Mouse (Mus musculus) frontal cortex, postnatal 36 days (tissue): ENCODE measurements at regions not wholly inside any gene's neighbourhood (a gene's known extent, or its start where the extent isn't known, plus 50 kb on each side); places are given as distances from the start of the nearest gene placed in this dataset.
"Not testable (repeated sequence)": the region's sequence is repeated elsewhere in the genome, so short reads cannot be mapped to it uniquely, and the experiment has no call there.

ENCODE experiments used
- DNase-seq, 2 experiments: peaks; one replicate each; pipeline ENCODE4 v3.0.0; 2022; ENCODE audit warnings: low spot score in 2 of 2

DNA sequence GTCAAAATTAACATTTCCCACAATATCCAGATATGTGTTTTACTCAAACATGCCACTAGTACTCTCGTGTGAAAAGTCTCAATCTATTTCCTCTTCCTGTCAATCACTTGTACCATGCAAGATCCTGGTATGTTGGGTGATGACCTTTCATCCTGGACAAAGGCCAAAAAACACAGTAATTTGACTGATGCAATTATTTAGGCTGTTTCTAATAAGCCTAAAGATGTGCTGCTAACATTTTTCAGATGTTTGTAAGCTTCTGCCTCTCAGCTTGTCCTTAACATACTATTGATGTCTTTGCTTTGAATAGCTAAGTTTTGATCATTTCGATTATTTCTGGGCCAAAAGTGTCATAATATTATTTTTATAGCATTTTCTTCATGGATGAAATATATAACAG lies 418.4 kb upstream of the Arrdc4 start:
- DNase-seq, result no peak

GRCm38 (mm10) chr7:69161916-69162315 lies 412.9 kb upstream of the Arrdc4 start:
- DNase-seq, result no peak

DNA sequence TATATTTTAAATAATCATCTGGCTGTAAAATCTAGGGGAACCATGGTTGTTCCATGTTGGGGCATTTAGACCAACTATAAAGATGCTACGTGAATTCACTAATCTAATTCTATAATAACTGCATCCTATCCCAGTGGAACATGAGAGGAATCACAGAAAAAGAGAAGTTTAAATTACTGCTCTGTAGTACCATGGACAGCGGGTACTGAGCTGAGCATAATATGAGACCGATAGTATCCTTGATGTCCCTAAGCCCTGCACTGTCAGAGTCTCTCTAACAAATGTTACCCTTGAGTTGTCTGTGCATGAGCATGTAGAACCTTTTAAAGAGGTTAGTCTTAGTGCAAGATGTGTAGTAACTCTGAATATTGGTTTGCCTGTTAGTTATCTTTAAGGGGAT lies 393.3 kb upstream of the Arrdc4 start:
- DNase-seq, result no peak

DNA sequence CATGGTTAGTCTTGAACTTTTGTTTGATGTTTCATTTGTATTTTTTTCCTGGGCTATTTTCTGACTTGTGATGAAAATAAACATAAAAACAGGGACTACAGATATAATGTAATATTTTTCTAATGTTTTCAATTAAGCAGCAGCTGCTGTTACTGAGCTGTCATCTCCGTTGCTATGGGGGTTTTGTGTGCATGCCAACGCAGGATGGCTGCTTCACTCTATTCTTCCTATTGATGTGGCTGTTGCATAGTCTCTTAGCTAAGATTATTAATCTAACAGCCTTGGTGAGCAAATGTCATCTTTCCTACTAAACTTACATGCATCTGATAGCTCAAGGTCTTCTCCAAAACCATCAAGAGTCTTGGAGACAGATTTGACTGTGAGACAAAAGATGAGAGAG lies 384.4 kb upstream of the Arrdc4 start:
- DNase-seq, result no peak

- DNase-seq, result not testable (repeated sequence)
Measured at GRCm38 (mm10) chr7:69101770-69102169, 352.7 kb upstream of the Arrdc4 start.

- DNase-seq, result no peak
Measured at GRCm38 (mm10) chr7:69097587-69098095, 348.6 kb upstream of the Arrdc4 start.

DNA sequence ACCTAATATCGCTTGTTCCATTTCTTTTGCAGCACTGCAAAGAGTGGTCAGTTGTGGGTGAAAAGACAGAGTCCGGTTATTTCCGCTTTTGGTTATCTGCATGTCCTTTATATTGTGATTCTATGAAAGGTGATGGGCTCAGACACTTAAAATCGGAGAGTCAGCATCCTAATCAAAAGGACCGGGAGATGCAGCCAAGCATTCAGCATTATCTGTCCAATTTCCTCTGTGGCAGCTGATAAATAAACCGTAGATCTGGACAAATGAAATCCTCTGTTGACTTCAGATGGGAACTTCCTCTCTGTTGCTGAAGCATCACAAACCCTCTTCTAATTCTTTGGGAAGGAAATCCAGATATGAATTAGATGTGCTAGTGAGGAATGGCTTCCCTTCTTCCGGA lies 325.7 kb upstream of the Arrdc4 start:
- DNase-seq, result no peak

GRCm38 (mm10) chr7:69062994-69063393 lies 314.0 kb upstream of the Arrdc4 start:
- no peak for DNase-seq

- DNase-seq, result peak in 1 of 2 experiments; percentile 1
Measured at GRCm38 (mm10) chr7:69062506-69062905, 313.5 kb upstream of the Arrdc4 start.

DNA sequence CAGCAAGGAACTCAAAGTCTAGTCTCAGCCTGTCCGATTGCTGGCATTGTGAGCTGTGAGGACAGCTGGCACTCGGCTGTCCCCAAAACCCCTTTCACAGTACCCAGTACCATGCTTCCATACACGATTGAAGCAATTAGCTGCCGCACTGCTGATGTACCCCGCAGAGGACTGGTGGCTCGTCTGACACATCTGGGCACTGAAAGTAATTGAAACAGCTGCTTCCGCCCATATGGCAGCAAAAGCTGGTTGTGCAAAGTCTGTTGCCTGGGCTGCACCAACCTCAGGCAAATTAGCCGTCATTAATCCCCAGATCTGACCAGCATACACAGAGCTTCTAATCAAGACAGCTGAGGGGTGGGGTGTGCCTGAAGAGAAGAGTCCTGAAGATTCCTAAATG lies 313.1 kb upstream of the Arrdc4 start:
- peak in 1 of 2 experiments; percentile 4 for DNase-seq

DNA sequence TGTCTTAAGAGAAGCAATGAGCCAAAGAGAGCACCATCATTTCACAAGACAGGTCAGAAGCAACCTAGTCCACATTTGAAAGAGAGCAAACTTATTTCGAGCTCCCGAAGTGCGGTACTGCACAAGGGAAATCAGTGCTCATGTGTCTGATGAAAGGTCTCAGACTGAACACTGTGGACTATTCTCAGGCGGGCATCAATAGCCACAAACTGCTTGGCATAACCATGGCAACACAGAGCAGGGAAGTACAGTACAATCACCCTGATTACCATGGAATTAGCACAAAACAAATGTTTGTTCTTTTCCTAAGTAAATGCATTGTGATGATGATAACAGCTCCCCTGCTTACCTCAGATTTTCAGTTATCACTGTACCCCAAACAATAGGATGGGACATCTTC lies 312.2 kb upstream of the Arrdc4 start:
- no peak for DNase-seq

GRCm38 (mm10) chr7:69016575-69016974 lies 267.5 kb upstream of the Arrdc4 start:
- no peak for DNase-seq

- no peak for DNase-seq
Measured at GRCm38 (mm10) chr7:69015047-69015446, 266.0 kb upstream of the Arrdc4 start.

DNA sequence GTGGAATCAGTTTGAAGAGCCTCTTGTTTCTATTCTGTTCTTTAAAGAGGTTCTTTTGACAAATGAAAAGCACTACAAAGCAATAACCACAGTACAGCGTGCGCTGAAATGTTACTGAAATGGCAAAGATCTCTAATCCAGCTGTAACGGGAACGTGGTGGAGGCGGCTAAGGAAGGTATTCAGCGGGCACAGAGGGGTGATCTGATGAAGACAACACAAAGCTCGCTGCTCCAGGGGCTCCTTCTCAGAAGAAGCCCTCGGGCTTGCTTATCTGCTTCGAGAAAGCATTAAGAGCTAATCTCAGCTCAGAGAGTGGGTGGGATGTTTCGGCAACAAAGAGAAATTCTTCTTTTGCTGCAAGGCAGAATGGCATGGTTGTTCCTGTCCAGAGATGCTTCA lies 258.2 kb upstream of the Arrdc4 start:
- DNase-seq, result no peak

GRCm38 (mm10) chr7:68988061-68988460 lies 239.0 kb upstream of the Arrdc4 start:
- DNase-seq, result no peak

DNA sequence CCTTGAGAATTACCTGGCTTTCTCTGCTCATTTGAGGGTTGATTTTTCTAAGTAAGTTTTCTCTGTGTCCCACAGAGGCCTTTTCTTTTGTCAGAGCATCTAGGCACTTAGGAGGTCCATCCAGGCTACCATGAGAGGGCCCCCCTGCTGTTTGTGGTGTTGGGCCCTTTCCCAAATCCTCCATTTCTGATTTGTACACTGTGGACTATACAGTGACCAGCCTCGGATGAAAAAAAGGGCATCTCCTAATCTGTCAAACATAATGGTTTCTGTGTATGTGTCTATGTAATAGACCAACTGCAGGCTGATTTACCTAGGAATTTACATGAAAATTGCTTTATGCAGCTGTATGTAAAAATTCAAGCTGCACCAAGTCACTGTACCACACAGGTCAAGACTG lies 234.9 kb upstream of the Arrdc4 start:
- DNase-seq, result no peak

- no peak for DNase-seq
Measured at GRCm38 (mm10) chr7:68982914-68983502, 234.0 kb upstream of the Arrdc4 start.

GRCm38 (mm10) chr7:68978576-68978975 lies 229.5 kb upstream of the Arrdc4 start:
- DNase-seq, result no peak

- DNase-seq, result peak; percentile 22 to 65
Measured at GRCm38 (mm10) chr7:68976813-68977752, 228.0 kb upstream of the Arrdc4 start.

GRCm38 (mm10) chr7:68975956-68976355 lies 226.9 kb upstream of the Arrdc4 start:
- no peak for DNase-seq

- DNase-seq, result no peak
Measured at GRCm38 (mm10) chr7:68975580-68975894, 226.5 kb upstream of the Arrdc4 start.

- no peak for DNase-seq
Measured at GRCm38 (mm10) chr7:68974761-68975579, 225.9 kb upstream of the Arrdc4 start.
